Mouse (Mus musculus) brain, embryonic 14.5 days (tissue): ENCODE data around the gene Reln.

ENCODE experiments used
- CTCF ChIP-seq: fragments of 200-500 bp; IDR thresholded peaks from 2 replicates; pipeline ENCODE4 v1.5.1; 2012; ENCODE audit warnings: inconsistent platforms, mild to moderate bottlenecking, moderate library complexity, borderline replicate concordance; ENCODE audit not compliant: insufficient read depth, insufficient read length; ENCODE audit errors: extremely low read depth
- POLR2A ChIP-seq: fragments of 200-500 bp; IDR thresholded peaks from 2 replicates; pipeline ENCODE4 v1.6.1; 2012; ENCODE audit warnings: mild to moderate bottlenecking, inconsistent platforms, borderline replicate concordance; ENCODE audit not compliant: poor library complexity, insufficient read depth, insufficient read length, severe bottlenecking; ENCODE audit errors: extremely low read depth

- TF ChIP-seq CTCF: no peak
- no peak for TF ChIP-seq POLR2A
Observed at GRCm38 (mm10) chr5:22035201-22035600, 309.3 kb downstream of the Reln start.
